Mouse (Mus musculus) midbrain, embryonic 14.5 days (tissue): ENCODE data around the gene Slc23a2. TPM values are rescaled to one million over a fixed set of nuclear protein-coding genes. Genes with fewer than 3 reads are reported as not detected.

Source experiments
- ATAC-seq: fragments of 200-750 bp; cut with Nextera tagmentation; 2 replicates; pipeline ENCODE4 v1.8.0; 2017; ENCODE audit warnings: moderate number of reproducible peaks, moderate library complexity; ENCODE audit not compliant: low FRiP score, low TSS enrichment
- DNase-seq: peaks from one replicate; pipeline ENCODE4 v3.0.0-alpha.2; 2015
- H3K27ac ChIP-seq: fragments of 300-500 bp; sonication (generic); replicated peaks from 2 replicates; pipeline ENCODE4 v1.5.1; 2014; ENCODE audit warnings: mild to moderate bottlenecking, low read depth, low read length, moderate library complexity
- H3K27me3 ChIP-seq: fragments of 300-500 bp; sonication (generic); 2 replicates; pipeline ENCODE4 v1.6.1; 2014; ENCODE audit warnings: low read length, control low read depth, mixed read lengths; ENCODE audit not compliant: control insufficient read depth, insufficient read depth
- H3K36me3 ChIP-seq: fragments of 300-500 bp; sonication (generic); 2 replicates; pipeline ENCODE4 v1.6.1; 2014; ENCODE audit warnings: low read length, control low read depth; ENCODE audit not compliant: control insufficient read depth, insufficient read depth
- H3K4me1 ChIP-seq: fragments of 300-500 bp; sonication (generic); 2 replicates; pipeline ENCODE4 v1.6.1; 2014; ENCODE audit warnings: mild to moderate bottlenecking, antibody characterized with exemption, low read length, control low read depth; ENCODE audit not compliant: control insufficient read depth, insufficient read depth
- H3K4me2 ChIP-seq: fragments of 300-500 bp; sonication (generic); 2 replicates; pipeline ENCODE4 v1.6.1; 2014; ENCODE audit warnings: mild to moderate bottlenecking, low read length, moderate library complexity
- H3K4me3 ChIP-seq: fragments of 300-500 bp; sonication (generic); replicated peaks from 2 replicates; pipeline ENCODE4 v1.5.1; 2014; ENCODE audit warnings: low read depth, low read length
- H3K9ac ChIP-seq: fragments of 300-500 bp; sonication (generic); replicated peaks from 2 replicates; pipeline ENCODE4 v1.6.1; 2014; ENCODE audit warnings: mild to moderate bottlenecking, low read length, moderate library complexity
- H3K9me3 ChIP-seq: fragments of 300-500 bp; sonication (generic); 2 replicates; pipeline ENCODE4 v1.6.1; 2016; ENCODE audit warnings: low read length, control low read depth, mixed read lengths; ENCODE audit not compliant: control insufficient read depth
- WGBS: fragments of 180-500 bp; shearing (Covaris S2); extraction: QIAGEN DNeasy Blood & Tissue Kit; methylation state at CpG from one replicate; pipeline ENCODE4 v1.1.7; 2014; 5-methylcytosine and 5-hydroxymethylcytosine counted together
- polyA plus RNA-seq: library from polyadenylated mRNA; unstranded; fragments of >200 nt; fragmentation: Nextera tagmentation; extraction: Ambion mirVana; gene quantifications from 2 replicates; pipeline ENCODE4 v1.2.1, GENCODE M21; 2014

The Slc23a2 gene
- polyA plus RNA-seq, 1 experiment from 2014 or later: 33.7 TPM

DNA sequence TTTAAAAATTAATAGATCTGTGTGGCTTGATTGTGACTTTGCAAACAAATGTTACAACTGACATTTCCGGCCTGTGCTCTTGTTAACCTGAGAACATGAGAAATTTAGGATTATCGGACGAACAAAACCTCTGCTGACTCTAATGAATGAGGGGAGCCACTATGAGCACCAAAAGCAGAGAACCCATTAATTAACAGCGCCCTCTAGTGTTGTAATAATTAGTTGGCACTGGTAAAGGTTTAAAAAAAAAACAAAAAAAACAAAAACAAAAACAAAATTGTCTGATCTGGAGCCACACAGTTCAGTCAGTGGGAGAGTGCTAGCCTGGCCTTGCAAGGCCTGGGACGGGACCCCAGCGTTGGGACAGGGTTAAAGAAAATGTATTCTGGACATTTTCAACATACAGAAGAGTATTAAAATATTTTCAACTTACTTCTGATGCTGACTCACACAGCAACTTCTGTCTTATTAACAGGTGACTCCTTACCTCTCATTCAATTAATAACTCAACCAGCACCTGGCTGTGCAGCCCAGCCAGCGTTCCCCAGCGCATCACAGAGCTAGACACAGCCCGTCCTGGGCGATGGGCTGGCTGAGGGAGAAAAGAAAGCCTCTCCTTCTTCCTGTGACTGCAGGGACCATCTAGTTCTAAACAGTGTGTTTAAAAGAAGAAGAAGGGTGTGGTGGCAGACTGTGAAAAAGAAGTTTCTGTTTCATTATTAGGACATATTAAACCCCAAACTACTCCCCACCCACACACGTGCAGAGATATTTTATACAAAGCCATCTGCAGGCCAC, 30.7 kb downstream of the Slc23a2 start:
- no peak overlapping the region for H3K4me2 ChIP-seq
- ATAC-seq (no peak), DNase-seq (peak; percentile 80)
- 0 out of 2 replicates have a peak, but pooled peaks cover 2% of the 10 kb centered on the region for H3K4me1 ChIP-seq
- no peak overlapping the region for H3K4me3 ChIP-seq
- no peaks in the 10 kb centered on the region for H3K27me3 ChIP-seq
- WGBS: 55% methylated on average over 11 of the region's 11 CpGs
- H3K9me3 ChIP-seq: no peaks in the 10 kb centered on the region
- H3K36me3 ChIP-seq: no peaks in the 10 kb centered on the region
- H3K9ac ChIP-seq: no peak overlapping the region
- H3K27ac ChIP-seq: no peak overlapping the region

GRCm38 (mm10) chr2:132112319-132112718, 32.6 kb downstream of the Slc23a2 start:
- Histone ChIP-seq H3K27ac (no peak overlapping the region), H3K4me1 (0 out of 2 replicates have a peak, but pooled peaks cover 2% of the 10 kb centered on the region), H3K9me3 (no peaks in the 10 kb centered on the region), H3K9ac (no peak overlapping the region), H3K27me3 (no peaks in the 10 kb centered on the region), H3K4me3 (no peak overlapping the region), H3K36me3 (no peaks in the 10 kb centered on the region), H3K4me2 (no peak overlapping the region)
- no peak for ATAC-seq
- 82% methylated on average over 4 of the region's 4 CpGs for WGBS
- DNase-seq: no peak

- no peak overlapping the region for H3K4me3 ChIP-seq
- no peak overlapping the region for H3K4me2 ChIP-seq
- no peak for DNase-seq
- 59% methylated on average over 2 of the region's 2 CpGs for WGBS
- H3K4me1 ChIP-seq: 0 out of 2 replicates have a peak, but pooled peaks cover 2% of the 10 kb centered on the region
- H3K27me3 ChIP-seq: no peaks in the 10 kb centered on the region
- H3K9ac ChIP-seq: no peak overlapping the region
- no peaks in the 10 kb centered on the region for H3K9me3 ChIP-seq
- H3K27ac ChIP-seq: no peak overlapping the region
- H3K36me3 ChIP-seq: no peaks in the 10 kb centered on the region
- no peak for ATAC-seq
Measured at GRCm38 (mm10) chr2:132111905-132112304, 33.0 kb downstream of the Slc23a2 start.

- Histone ChIP-seq H3K4me3 (no peak overlapping the region), H3K9ac (no peak overlapping the region), H3K36me3 (no peaks in the 10 kb centered on the region), H3K4me1 (0 out of 2 replicates have a peak, but pooled peaks cover 2% of the 10 kb centered on the region), H3K27ac (no peak overlapping the region), H3K27me3 (no peaks in the 10 kb centered on the region), H3K4me2 (no peak overlapping the region), H3K9me3 (no peaks in the 10 kb centered on the region)
- peak; percentile 82 for DNase-seq
- ATAC-seq: no peak
- 59% methylated on average over 9 of the region's 9 CpGs for WGBS
Measured at GRCm38 (mm10) chr2:132111266-132111665, 33.6 kb downstream of the Slc23a2 start.

GRCm38 (mm10) chr2:132110702-132111101, 34.2 kb downstream of the Slc23a2 start:
- ATAC-seq (no peak), DNase-seq (no peak)
- H3K4me3 ChIP-seq: no peak overlapping the region
- no peaks in the 10 kb centered on the region for H3K36me3 ChIP-seq
- H3K4me2 ChIP-seq: no peak overlapping the region
- H3K27me3 ChIP-seq: no peaks in the 10 kb centered on the region
- no peak overlapping the region for H3K9ac ChIP-seq
- H3K9me3 ChIP-seq: no peaks in the 10 kb centered on the region
- 63% methylated on average over 3 of the region's 3 CpGs for WGBS
- no peak overlapping the region for H3K27ac ChIP-seq
- 0 out of 2 replicates have a peak, but pooled peaks cover 2% of the 10 kb centered on the region for H3K4me1 ChIP-seq

GRCm38 (mm10) chr2:132108988-132109387, 35.9 kb downstream of the Slc23a2 start:
- ATAC-seq: no peak
- H3K27ac ChIP-seq: no peak overlapping the region
- WGBS: 98% methylated on average over 9 of the region's 9 CpGs

DNA sequence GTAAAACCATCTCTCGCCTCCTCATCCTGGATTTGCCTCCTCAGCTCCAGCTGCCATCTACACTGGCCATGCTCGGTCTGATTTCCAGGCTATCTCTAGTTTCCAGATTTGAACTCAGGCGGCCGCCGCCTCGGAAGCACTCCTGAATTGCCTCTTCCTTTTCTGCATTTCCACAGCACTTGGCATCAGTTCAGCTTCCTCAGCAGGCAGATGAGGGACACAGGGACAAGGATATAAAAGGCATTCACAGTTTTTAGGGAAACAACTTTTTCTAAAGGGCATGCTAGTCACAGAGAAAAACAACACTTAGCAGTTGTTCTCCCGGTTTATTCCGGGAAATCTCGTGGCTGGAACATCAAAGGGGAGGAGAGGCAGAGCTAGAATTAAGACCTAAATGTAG, 37.3 kb downstream of the Slc23a2 start:
- Histone ChIP-seq H3K9me3 (no peaks in the 10 kb centered on the region), H3K36me3 (no peaks in the 10 kb centered on the region), H3K4me1 (no peaks in the 10 kb centered on the region), H3K4me2 (no peak overlapping the region), H3K27ac (no peak overlapping the region), H3K27me3 (no peaks in the 10 kb centered on the region), H3K9ac (no peak overlapping the region), H3K4me3 (no peak overlapping the region)
- no peak for DNase-seq
- WGBS: 76% methylated on average over 9 of the region's 9 CpGs
- ATAC-seq: no peak

More at GRCm38 (mm10) chr2:132108988-132109387, 35.9 kb downstream of the Slc23a2 start:
- Histone ChIP-seq H3K9ac (no peak overlapping the region), H3K27me3 (no peaks in the 10 kb centered on the region), H3K36me3 (no peaks in the 10 kb centered on the region), H3K4me1 (0 out of 2 replicates have a peak, but pooled peaks cover under 1% of the 10 kb centered on the region), H3K4me2 (no peak overlapping the region), H3K4me3 (no peak overlapping the region), H3K9me3 (no peaks in the 10 kb centered on the region)
- DNase-seq: no peak

- Histone ChIP-seq H3K4me1 (no peaks in the 10 kb centered on the region), H3K9ac (no peak overlapping the region)
Measured at GRCm38 (mm10) chr2:132106069-132106468, 38.8 kb downstream of the Slc23a2 start.

DNA sequence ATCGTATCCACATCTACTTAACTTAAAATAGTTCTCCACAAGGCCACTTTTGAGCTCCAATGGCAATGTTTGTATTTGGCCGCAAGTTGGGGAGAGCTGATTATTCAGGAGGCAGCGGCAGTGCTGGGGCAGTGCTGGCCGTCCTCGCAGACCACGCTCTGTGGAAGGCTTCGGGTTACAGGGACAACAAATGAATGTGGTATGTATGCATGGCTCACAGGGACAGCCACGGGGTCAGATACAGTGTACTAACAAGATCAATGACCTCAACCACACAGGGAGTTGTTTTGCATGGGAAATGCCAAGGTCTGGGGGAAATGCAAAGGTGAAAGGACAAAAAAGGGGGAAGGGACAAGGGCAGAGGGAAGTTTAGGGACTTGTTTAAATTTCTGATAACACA, 41.6 kb downstream of the Slc23a2 start:
- Histone ChIP-seq H3K27me3 (no peaks in the 10 kb centered on the region), H3K36me3 (peaks cover 12% of the 10 kb centered on the region), H3K9me3 (no peaks in the 10 kb centered on the region), H3K4me2 (no peak overlapping the region), H3K27ac (no peak overlapping the region), H3K4me1 (no peaks in the 10 kb centered on the region), H3K9ac (no peak overlapping the region), H3K4me3 (no peak overlapping the region)
- ATAC-seq: no peak
- 19% methylated on average over 8 of the region's 8 CpGs for WGBS
- no peak for DNase-seq

More at GRCm38 (mm10) chr2:132106069-132106468, 38.8 kb downstream of the Slc23a2 start:
- WGBS: 78% methylated on average over 5 of the region's 5 CpGs
- no peak overlapping the region for H3K4me3 ChIP-seq
- no peaks in the 10 kb centered on the region for H3K27me3 ChIP-seq
- ATAC-seq (no peak), DNase-seq (no peak)
- no peaks in the 10 kb centered on the region for H3K9me3 ChIP-seq
- no peak overlapping the region for H3K4me2 ChIP-seq
- no peak overlapping the region for H3K27ac ChIP-seq
- H3K36me3 ChIP-seq: no peaks in the 10 kb centered on the region
